Mouse (Mus musculus): ENCODE measurements around the gene Wbp2.

- no peak for TF ChIP-seq POLR2A (IDR thresholded peaks at IDR 0.05; ENCODE audit: low read depth, low read length)
- TF ChIP-seq CTCF (IDR thresholded peaks at IDR 0.05; ENCODE audit: extremely low read depth, insufficient read depth, insufficient read length, insufficient replicate concordance), result no peak
Observed at GRCm38 (mm10) chr11:116127986-116128385, 41.2 kb upstream of the Wbp2 start.

Measured in spleen, adult 2 months (tissue).